Mouse (Mus musculus) CH12.LX (cell line): ENCODE results near the gene Olfr1238. TPM values are rescaled to one million over a fixed set of nuclear protein-coding genes. Genes with fewer than 3 reads are reported as not detected.

Experiments
- DNase-seq: peaks from one replicate; pipeline ENCODE4 v3.0.0-alpha.2; 2013; ENCODE audit errors: extremely low read depth
- H3K27ac ChIP-seq: 2 replicates; pipeline ENCODE4 v1.5.1; 2012; ENCODE audit warnings: low read depth, mild to moderate bottlenecking, control low read depth, moderate library complexity; ENCODE audit not compliant: insufficient read depth
- H3K27me3 ChIP-seq: replicated peaks from 2 replicates; pipeline ENCODE3; 2012; ENCODE audit warnings: inconsistent platforms
- H3K36me3 ChIP-seq, 2 experiments: replicated peaks in 1 of 2; 2 replicates each; pipeline versions ENCODE3 to v1.6.1; 2012; ENCODE audit warnings: inconsistent platforms in 1 of 2, low read length in 1 of 2, mild to moderate bottlenecking in 1 of 2, mixed read lengths in 1 of 2, moderate library complexity in 1 of 2; ENCODE audit not compliant: control insufficient read depth in 1 of 2, insufficient read depth in 1 of 2
- H3K4me1 ChIP-seq, 2 experiments: 2 replicates each; pipeline ENCODE4 v1.6.1; 2012; ENCODE audit warnings: inconsistent platforms in 1 of 2, moderate library complexity in 1 of 2; ENCODE audit not compliant: insufficient read depth in 2 of 2, control insufficient read depth in 1 of 2
- H3K4me2 ChIP-seq: 2 replicates; pipeline ENCODE4 v1.6.1; 2012; ENCODE audit warnings: low read depth, mild to moderate bottlenecking, control low read depth; ENCODE audit not compliant: poor library complexity, insufficient read depth, severe bottlenecking
- H3K4me3 ChIP-seq, 3 experiments: fragments of 150-350 bp in 1 of 3; sonication (generic) in 1 of 3; replicated peaks in 1 of 3; 2 replicates each; pipeline versions ENCODE3 to v1.5.1; 2011 to 2012; ENCODE audit warnings: low read depth in 2 of 3, low read length in 2 of 3, mild to moderate bottlenecking in 2 of 3, moderate library complexity in 2 of 3, control low read depth in 1 of 3, improper control_type of control experiment in 1 of 3, inconsistent platforms in 1 of 3, mixed read lengths in 1 of 3; ENCODE audit not compliant: poor library complexity in 1 of 3
- H3K79me2 ChIP-seq: replicated peaks from 2 replicates; pipeline ENCODE4 v1.6.1; 2012; ENCODE audit warnings: mild to moderate bottlenecking, moderate library complexity; ENCODE audit not compliant: control insufficient read depth, poor library complexity, insufficient read depth, severe bottlenecking; ENCODE audit errors: extremely low read depth
- H3K9ac ChIP-seq: 2 replicates; pipeline ENCODE4 v1.6.1; 2012; ENCODE audit warnings: low read depth, mild to moderate bottlenecking, control low read depth, moderate library complexity; ENCODE audit not compliant: insufficient read depth
- H3K9me3 ChIP-seq: replicated peaks from 2 replicates; pipeline ENCODE3; 2012; ENCODE audit warnings: low read length, inconsistent platforms, mixed read lengths
- BHLHE40 ChIP-seq: IDR thresholded peaks from 2 replicates; pipeline ENCODE4 v1.6.1; 2011; ENCODE audit warnings: mild to moderate bottlenecking, low read depth, low read length, improper control_type of control experiment
- CHD2 ChIP-seq: IDR thresholded peaks from 2 replicates; pipeline ENCODE4 v1.6.1; 2011; ENCODE audit warnings: low read length, improper control_type of control experiment
- E2F4 ChIP-seq: IDR thresholded peaks from 2 replicates; pipeline ENCODE4 v1.6.1; 2011; ENCODE audit warnings: low read depth, low read length, improper control_type of control experiment; ENCODE audit not compliant: insufficient replicate concordance
- EP300 ChIP-seq: IDR thresholded peaks from 2 replicates; pipeline ENCODE4 v1.6.1; 2011; ENCODE audit warnings: low read length, improper control_type of control experiment
- GABPA ChIP-seq: IDR thresholded peaks from 2 replicates; pipeline ENCODE4 v1.6.1; 2012; ENCODE audit warnings: low read depth, low read length, improper control_type of control experiment, inconsistent platforms; ENCODE audit not compliant: insufficient replicate concordance
- HCFC1 ChIP-seq: IDR thresholded peaks from 2 replicates; pipeline ENCODE4 v1.6.1; 2012; ENCODE audit warnings: low read depth, mild to moderate bottlenecking, inconsistent platforms, low read length, improper control_type of control experiment
- JUN ChIP-seq: IDR thresholded peaks from 2 replicates; pipeline ENCODE4 v1.6.1; 2011; ENCODE audit warnings: low read depth, mild to moderate bottlenecking, low read length, improper control_type of control experiment, moderate library complexity; ENCODE audit not compliant: insufficient read depth
- JUND ChIP-seq: conservative IDR thresholded peaks from 2 replicates; pipeline ENCODE4 v1.6.1; 2011; ENCODE audit warnings: low read depth, low read length, improper control_type of control experiment
- MAFK ChIP-seq: IDR thresholded peaks from 2 replicates; pipeline ENCODE4 v1.6.1; 2011; ENCODE audit warnings: low read length, improper control_type of control experiment; ENCODE audit not compliant: insufficient replicate concordance
- MAX ChIP-seq: IDR thresholded peaks from 2 replicates; pipeline ENCODE4 v1.6.1; 2011; ENCODE audit warnings: low read length, improper control_type of control experiment
- MAZ ChIP-seq: IDR thresholded peaks from 2 replicates; pipeline ENCODE4 v1.6.1; 2012; ENCODE audit warnings: low read depth, mild to moderate bottlenecking, inconsistent platforms, low read length, improper control_type of control experiment, moderate library complexity
- MXI1 ChIP-seq: IDR thresholded peaks from 2 replicates; pipeline ENCODE4 v1.6.1; 2011; ENCODE audit warnings: mild to moderate bottlenecking, low read depth, low read length, improper control_type of control experiment
- NELFE ChIP-seq: IDR thresholded peaks from 2 replicates; pipeline ENCODE4 v1.6.1; 2011; ENCODE audit warnings: low read depth, low read length, improper control_type of control experiment
- PAX5 ChIP-seq: IDR thresholded peaks from 2 replicates; pipeline ENCODE4 v1.6.1; 2012; ENCODE audit warnings: low read length, inconsistent platforms, mixed read lengths
- RAD21 ChIP-seq: IDR thresholded peaks from 2 replicates; pipeline ENCODE4 v1.6.1; 2011; ENCODE audit warnings: low read depth, mild to moderate bottlenecking, low read length, improper control_type of control experiment, moderate library complexity
- SIN3A ChIP-seq: IDR thresholded peaks from 2 replicates; pipeline ENCODE4 v1.6.1; 2012; ENCODE audit warnings: low read length, improper control_type of control experiment, inconsistent platforms
- TBP ChIP-seq: conservative IDR thresholded peaks from 2 replicates; pipeline ENCODE4 v1.6.1; 2011; ENCODE audit warnings: low read depth, low read length, improper control_type of control experiment
- USF2 ChIP-seq: conservative IDR thresholded peaks from 2 replicates; pipeline ENCODE4 v1.6.1; 2011; ENCODE audit warnings: low read depth, low read length, improper control_type of control experiment
- ZMIZ1 ChIP-seq: IDR thresholded peaks from 2 replicates; pipeline ENCODE4 v1.6.1; 2012; ENCODE audit warnings: low read depth, mild to moderate bottlenecking, inconsistent platforms, low read length, improper control_type of control experiment
- dilution Hi-C: fragments of 300-500 bp; cut with MboI; formaldehyde crosslinking; loops from 2 replicates; pipeline ENCODE4 v1.14.3; 2020; ENCODE audit warnings: low sequenced_read_pairs; ENCODE audit not compliant: extremely low pct_unique_long_range_greater_than_20kb, extremely low pct_ligation_motif_present
- in situ Hi-C: fragments of 300-500 bp; cut with MboI; formaldehyde crosslinking; loops from 3 replicates; pipeline ENCODE4 v1.14.3; 2019; ENCODE audit warnings: low sequenced_read_pairs, low pct_ligation_motif_present, low pct_unique_long_range_greater_than_20kb, mixed read lengths
- polyA plus RNA-seq: library from polyadenylated mRNA; unstranded; fragments of >175 nt; gene quantifications from 2 replicates; pipeline ENCODE4 v1.2.1, GENCODE M21; 2012; ENCODE audit warnings: low read depth; ENCODE audit not compliant: insufficient read length
- total RNA-seq, 2 experiments: library from RNA; depleted of rRNA; stranded (reverse); fragments of 300-350 nt in 1 of 2; fragments of >200 nt in 1 of 2; gene quantifications; 2 replicates each; pipeline ENCODE4 v1.2.3; 2012 to 2014

The Olfr1238 gene
- total RNA-seq (2012; rRNA removed): not detected in 2 replicates
- total RNA-seq (2014; rRNA removed): not detected in 2 replicates
- polyA plus RNA-seq: not detected in 2 replicates

DNA sequence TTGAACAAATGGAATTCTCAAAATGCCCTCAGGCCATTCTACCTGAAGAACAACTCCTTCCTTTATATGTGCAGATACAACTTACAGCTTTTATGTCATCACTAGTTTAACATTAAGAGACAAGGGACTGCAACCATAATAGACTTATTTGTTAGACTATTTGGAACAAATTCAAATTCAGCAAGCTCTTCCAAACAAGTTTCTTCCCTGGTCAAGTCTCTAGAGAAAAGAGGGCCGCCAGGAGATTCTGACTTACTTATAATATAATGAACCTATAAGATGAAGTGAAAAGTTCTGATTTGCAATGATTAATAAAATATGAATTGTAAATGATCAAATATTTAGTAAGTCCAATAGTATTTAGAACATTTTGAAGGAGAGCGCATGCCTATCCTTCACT, at the start of gene Olfr1238:
Olfr1238 (minus strand) TSS at position 101 of the 400 bp plus-strand sequence.
- Histone ChIP-seq H3K4me3 (no peak within 1 kb of the TSS), H3K4me1 (no peaks in the 10 kb centered on the region), H3K9me3 (peaks cover 16% of the 10 kb centered on the region), H3K36me3 (no peaks in the 10 kb centered on the region), H3K27me3 (no peaks in the 10 kb centered on the region), H3K79me2 (no peaks in the 10 kb centered on the region), H3K27ac (no peak within 1 kb of the TSS), H3K4me2 (no peak within 1 kb of the TSS), H3K9ac (no peak within 1 kb of the TSS)
- dilution Hi-C loops: no loop called here
- DNase-seq: no peak
- in situ Hi-C loops: no loop called here
- TF ChIP-seq JUND (no peak), BHLHE40 (no peak), SIN3A (no peak), RAD21 (no peak), EP300 (no peak), TBP (no peak), GABPA (no peak), USF2 (no peak), MAX (no peak)

DNA sequence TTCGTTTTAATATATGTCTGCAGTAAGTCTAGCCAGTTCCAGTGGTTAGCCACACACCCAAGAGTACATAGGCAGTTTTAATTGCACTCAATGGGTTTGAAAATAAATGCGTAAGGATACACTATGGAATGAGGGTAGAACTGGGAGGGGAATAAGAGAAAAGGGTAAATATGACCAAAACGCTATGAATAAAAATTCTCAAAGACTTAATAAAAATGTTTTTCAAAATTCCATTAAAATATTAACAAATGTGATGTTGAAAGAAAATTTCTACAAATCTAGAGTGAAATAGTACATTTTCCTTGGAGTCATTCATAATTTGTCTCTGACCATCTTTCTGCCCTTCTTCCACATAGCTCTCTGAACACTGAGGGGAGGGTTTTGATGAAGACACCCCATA, 33.4 kb upstream of the Olfr1238 start, which contains the start of gene Olfr1240:
Olfr1240 (minus strand) TSS at position 101 of the 400 bp plus-strand sequence.
- Histone ChIP-seq H3K79me2 (no peaks in the 10 kb centered on the region), H3K4me1 (no peaks in the 10 kb centered on the region), H3K4me2 (no peak within 1 kb of the TSS), H3K9ac (no peak within 1 kb of the TSS), H3K27me3 (no peaks in the 10 kb centered on the region), H3K27ac (no peak within 1 kb of the TSS), H3K36me3 (no peaks in the 10 kb centered on the region), H3K9me3 (peaks cover 20% of the 10 kb centered on the region), H3K4me3 (no peak within 1 kb of the TSS)
- dilution Hi-C loops (no loop called here), in situ Hi-C loops (no loop called here)
- TF ChIP-seq ZMIZ1 (no peak), TBP (no peak), SIN3A (no peak), RAD21 (no peak), MAZ (no peak), E2F4 (no peak), MAFK (no peak), CHD2 (no peak), HCFC1 (no peak), NELFE (no peak), PAX5 (no peak), JUN (no peak), MXI1 (no peak), JUND (no peak)
- DNase-seq: no peak
